Mouse (Mus musculus) limb, embryonic 14.5 days (tissue): ENCODE data around the gene Fam83b. TPM values are rescaled to one million over a fixed set of nuclear protein-coding genes. Genes with fewer than 3 reads are reported as not detected.

Source experiments
- ATAC-seq: fragments of 200-750 bp; cut with Nextera tagmentation; 2 replicates; pipeline ENCODE4 v1.8.0; 2017; ENCODE audit warnings: low read depth, moderate number of reproducible peaks, moderate TSS enrichment; ENCODE audit not compliant: low FRiP score
- DNase-seq: peaks from one replicate; pipeline ENCODE4 v3.0.0-alpha.2; 2015; ENCODE audit warnings: low spot score
- H3K27ac ChIP-seq: fragments of 300-500 bp; sonication (generic); replicated peaks from 2 replicates; pipeline ENCODE4 v1.5.1; 2014; ENCODE audit warnings: low read depth, mild to moderate bottlenecking, low read length, moderate library complexity, mixed read lengths
- H3K27me3 ChIP-seq: fragments of 300-500 bp; sonication (generic); 2 replicates; pipeline ENCODE4 v1.6.1; 2014; ENCODE audit warnings: low read length, mixed read lengths; ENCODE audit not compliant: control insufficient read depth, insufficient read depth
- H3K36me3 ChIP-seq: fragments of 300-500 bp; sonication (generic); 2 replicates; pipeline ENCODE4 v1.6.1; 2014; ENCODE audit warnings: mild to moderate bottlenecking, low read length, moderate library complexity, mixed read lengths; ENCODE audit not compliant: control insufficient read depth, insufficient read depth
- H3K4me1 ChIP-seq: fragments of 300-500 bp; sonication (generic); 2 replicates; pipeline ENCODE4 v1.6.1; 2014; ENCODE audit warnings: antibody characterized with exemption, low read length, mixed read lengths; ENCODE audit not compliant: control insufficient read depth, insufficient read depth
- H3K4me2 ChIP-seq: fragments of 300-500 bp; sonication (generic); replicated peaks from 2 replicates; pipeline ENCODE4 v1.6.1; 2014; ENCODE audit warnings: low read depth, mild to moderate bottlenecking, low read length, moderate library complexity; ENCODE audit not compliant: severe bottlenecking
- H3K4me3 ChIP-seq: fragments of 300-500 bp; sonication (generic); replicated peaks from 2 replicates; pipeline ENCODE4 v1.5.1; 2014; ENCODE audit warnings: low read length
- H3K9ac ChIP-seq: fragments of 300-500 bp; sonication (generic); 2 replicates; pipeline ENCODE4 v1.6.1; 2014; ENCODE audit warnings: mild to moderate bottlenecking, low read depth, low read length, moderate library complexity; ENCODE audit not compliant: severe bottlenecking
- H3K9me3 ChIP-seq: fragments of 300-500 bp; sonication (generic); 2 replicates; pipeline ENCODE4 v1.6.1; 2016; ENCODE audit warnings: low read length; ENCODE audit not compliant: control insufficient read depth
- POLR2A ChIP-seq: fragments of 200-500 bp; IDR thresholded peaks from 2 replicates; pipeline ENCODE4 v1.8.0; 2012; ENCODE audit warnings: inconsistent platforms, mild to moderate bottlenecking, moderate library complexity, borderline replicate concordance; ENCODE audit not compliant: insufficient read depth, insufficient read length; ENCODE audit errors: extremely low read depth
- WGBS: fragments of 180-500 bp; shearing (Covaris S2); extraction: QIAGEN DNeasy Blood & Tissue Kit; methylation state at CpG from one replicate; pipeline ENCODE4 v1.1.7; 2014; 5-methylcytosine and 5-hydroxymethylcytosine counted together
- polyA plus RNA-seq, 2 experiments: library from polyadenylated mRNA; depleted of rRNA in 1 of 2; stranded (reverse) in 1 of 2; unstranded in 1 of 2; fragments of >200 nt; fragmentation: Nextera tagmentation in 1 of 2; extraction: Ambion mirVana in 1 of 2; gene quantifications; 2 replicates each; pipeline versions ENCODE4 v1.2.1 to v1.2.3; 2012 to 2014

Fam83b gene
- polyA plus RNA-seq, 2 experiments: 2.0 to 8.6 TPM

DNA sequence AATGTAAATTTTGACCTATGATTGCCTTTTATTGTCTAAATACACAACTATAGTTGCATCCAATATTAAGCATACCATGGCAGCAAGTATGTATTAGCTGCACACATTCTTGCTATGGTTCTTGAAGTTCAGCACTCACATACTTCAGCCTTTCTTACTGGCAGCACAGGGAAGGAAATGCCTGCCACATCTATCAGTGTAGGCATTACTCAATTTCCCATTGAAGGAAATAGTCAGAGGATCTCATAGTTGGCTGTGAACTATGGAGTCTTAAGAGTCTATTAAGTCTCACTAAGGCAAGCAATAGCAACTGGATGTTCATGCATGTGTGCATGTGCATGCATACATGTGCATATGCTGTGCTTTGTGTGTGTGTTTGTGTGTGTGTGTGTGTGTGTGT is 41.3 kb downstream of the Fam83b start:
- H3K9ac ChIP-seq: no peak overlapping the region
- no peak overlapping the region for H3K27ac ChIP-seq
- no peaks in the 10 kb centered on the region for H3K36me3 ChIP-seq
- no peak for ATAC-seq
- H3K27me3 ChIP-seq: no peaks in the 10 kb centered on the region
- no peak overlapping the region for H3K4me3 ChIP-seq
- no peaks in the 10 kb centered on the region for H3K9me3 ChIP-seq
- no peaks in the 10 kb centered on the region for H3K4me1 ChIP-seq
- no peak for DNase-seq
- no peak overlapping the region for H3K4me2 ChIP-seq
- TF ChIP-seq POLR2A: no peak

DNA sequence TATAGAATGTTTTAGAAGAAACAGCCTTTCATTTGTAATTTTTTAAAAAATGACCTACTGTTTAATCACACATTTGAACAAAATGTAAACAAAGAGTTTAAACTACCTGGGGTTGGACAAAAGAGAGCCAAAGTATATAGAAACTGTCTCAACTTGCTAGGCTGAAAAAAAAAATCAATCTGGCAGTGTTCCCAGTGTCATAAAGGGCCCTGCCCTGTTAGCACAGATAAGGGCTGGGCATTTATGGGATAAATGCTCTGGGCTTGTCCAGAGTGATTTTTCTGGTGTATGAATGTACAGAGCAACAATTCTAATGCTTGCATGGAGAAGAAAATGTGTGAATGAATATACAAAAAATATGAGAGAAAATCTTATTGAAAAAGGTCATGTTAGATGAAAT is 43.8 kb downstream of the Fam83b start:
- ATAC-seq (no peak), DNase-seq (no peak)
- Histone ChIP-seq H3K4me1 (no peaks in the 10 kb centered on the region), H3K4me2 (no peak overlapping the region), H3K27ac (no peak overlapping the region), H3K4me3 (no peak overlapping the region), H3K9me3 (no peaks in the 10 kb centered on the region), H3K27me3 (no peaks in the 10 kb centered on the region), H3K36me3 (no peaks in the 10 kb centered on the region), H3K9ac (no peak overlapping the region)
- no peak for TF ChIP-seq POLR2A

DNA sequence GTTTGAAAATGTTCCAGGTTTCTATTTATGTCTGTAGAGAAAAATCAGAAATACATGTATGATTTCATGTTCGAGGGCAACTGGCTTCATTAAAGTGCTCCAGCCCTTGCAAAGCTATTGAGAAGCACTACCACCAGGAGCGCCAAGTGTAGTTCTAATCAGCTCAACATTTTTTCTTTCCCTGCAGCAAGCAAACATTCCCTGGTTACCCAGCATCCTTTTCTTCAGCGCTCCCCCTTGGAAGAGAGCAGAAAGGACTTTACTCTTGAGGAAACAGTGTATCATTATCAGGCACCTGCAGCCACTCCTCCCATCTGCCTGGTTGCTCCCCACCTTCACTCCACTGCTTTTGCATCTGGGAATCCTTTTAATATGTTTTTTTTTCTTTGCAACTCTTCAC is 45.3 kb downstream of the Fam83b start:
- Histone ChIP-seq H3K36me3 (no peaks in the 10 kb centered on the region), H3K9me3 (no peaks in the 10 kb centered on the region), H3K9ac (no peak overlapping the region), H3K4me3 (no peak overlapping the region), H3K27ac (no peak overlapping the region), H3K4me2 (no peak overlapping the region), H3K4me1 (no peaks in the 10 kb centered on the region), H3K27me3 (no peaks in the 10 kb centered on the region)
- 84% methylated on average over 3 of the region's 3 CpGs for WGBS
- ATAC-seq (no peak), DNase-seq (no peak)
- TF ChIP-seq POLR2A: no peak

DNA sequence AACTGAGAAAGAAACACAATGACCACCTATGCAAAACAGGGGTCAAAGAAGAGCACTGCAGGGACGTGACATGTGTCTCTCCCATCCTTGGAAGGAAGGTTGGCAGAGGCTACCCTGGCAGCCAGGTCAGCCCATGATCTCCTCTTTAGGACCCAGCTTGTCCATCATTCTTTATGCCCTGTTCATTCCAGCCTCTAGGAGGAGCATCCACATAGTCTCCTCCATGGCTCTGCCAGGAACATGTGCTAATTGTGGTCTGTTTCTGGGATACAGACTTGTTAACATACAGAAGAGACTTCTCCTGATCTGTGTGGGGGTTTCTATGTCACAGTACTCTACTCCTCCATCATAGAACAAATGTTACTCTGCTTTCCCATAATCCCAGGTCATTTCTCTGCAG is 48.3 kb downstream of the Fam83b start:
- Histone ChIP-seq H3K4me1 (no peaks in the 10 kb centered on the region), H3K4me3 (no peak overlapping the region), H3K27me3 (no peaks in the 10 kb centered on the region), H3K27ac (no peak overlapping the region), H3K9ac (no peak overlapping the region), H3K36me3 (no peaks in the 10 kb centered on the region), H3K9me3 (no peaks in the 10 kb centered on the region), H3K4me2 (no peak overlapping the region)
- no peak for TF ChIP-seq POLR2A
- WGBS: 74% methylated on average over 1 of the region's 1 CpGs
- ATAC-seq: no peak
- no peak for DNase-seq

DNA sequence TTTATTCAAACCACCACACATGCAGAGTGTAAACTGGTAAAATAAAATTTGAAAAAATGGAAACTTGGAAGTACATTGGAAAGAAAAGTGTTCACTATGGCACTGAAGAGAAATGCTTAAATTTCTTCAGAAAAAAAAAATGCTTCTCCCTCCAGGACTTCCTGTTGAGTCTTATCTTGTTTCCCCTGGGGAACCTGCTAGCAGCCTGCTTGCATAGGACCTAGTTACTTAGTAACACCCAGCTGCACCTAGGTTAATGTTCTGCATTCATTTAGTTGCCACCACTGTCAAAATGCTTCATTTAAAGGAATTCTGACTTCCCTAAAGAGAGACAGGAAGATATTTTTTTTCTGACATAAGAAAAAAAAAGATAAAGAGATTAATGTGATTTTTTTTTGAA is 61.3 kb downstream of the Fam83b start:
- Histone ChIP-seq H3K27ac (no peak overlapping the region), H3K9me3 (no peaks in the 10 kb centered on the region), H3K4me2 (no peak overlapping the region), H3K27me3 (no peaks in the 10 kb centered on the region), H3K4me3 (no peak overlapping the region), H3K4me1 (no peaks in the 10 kb centered on the region), H3K36me3 (no peaks in the 10 kb centered on the region), H3K9ac (no peak overlapping the region)
- ATAC-seq (no peak), DNase-seq (no peak)
- no peak for TF ChIP-seq POLR2A

DNA sequence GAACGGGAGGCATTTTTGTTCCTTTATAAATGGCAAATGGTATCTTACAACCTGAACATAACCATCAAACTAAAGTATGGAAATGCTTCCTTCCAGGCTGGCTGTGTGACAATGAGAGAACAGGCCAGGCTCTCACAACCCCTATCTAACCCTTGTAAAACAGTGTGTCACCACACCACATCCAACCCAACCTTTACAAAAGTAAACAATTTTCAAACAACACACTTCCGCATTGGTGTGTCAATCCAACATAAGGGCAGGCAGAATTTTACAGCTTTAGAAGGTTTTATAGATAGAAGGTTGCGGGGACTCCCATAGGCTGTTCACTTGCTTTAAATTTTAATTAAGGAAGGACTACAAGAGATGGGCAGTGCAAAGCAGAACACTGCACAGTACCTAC is 77.2 kb downstream of the Fam83b start:
- DNase-seq (no peak), ATAC-seq (no peak)
- H3K36me3 ChIP-seq: no peaks in the 10 kb centered on the region
- no peak for TF ChIP-seq POLR2A
- no peak overlapping the region for H3K4me3 ChIP-seq
- no peaks in the 10 kb centered on the region for H3K4me1 ChIP-seq
- 64% methylated on average over 3 of the region's 3 CpGs for WGBS
- no peaks in the 10 kb centered on the region for H3K27me3 ChIP-seq
- no peak overlapping the region for H3K27ac ChIP-seq
- no peak overlapping the region for H3K9ac ChIP-seq
- H3K9me3 ChIP-seq: no peaks in the 10 kb centered on the region
- no peak overlapping the region for H3K4me2 ChIP-seq
